Mouse (Mus musculus): ENCODE results near the gene Sez6l. TPM values are rescaled to one million over a fixed set of nuclear protein-coding genes. Genes with fewer than 3 reads are reported as not detected.

Sez6l gene
- total RNA-seq, 2 experiments from 2014 or later = 141 to 148 TPM

- DNase-seq (ENCODE audit: low spot score in 2 of 2) = no peak
These were observed 76.9 kb downstream of the Sez6l start for GRCm38 (mm10) chr5:112499918-112500682.

GRCm38 (mm10) chr5:112498921-112499917 is 77.8 kb downstream of the Sez6l start:
- no peak for DNase-seq (ENCODE audit: low spot score in 2 of 2)

- DNase-seq (ENCODE audit: low spot score in 2 of 2) = no peak
These were observed 80.1 kb downstream of the Sez6l start for GRCm38 (mm10) chr5:112496753-112497369.

- peak; percentile 61 to 78 for DNase-seq (ENCODE audit: low spot score in 2 of 2)
These were observed 83.5 kb downstream of the Sez6l start for GRCm38 (mm10) chr5:112493492-112493891.

- no peak for DNase-seq (ENCODE audit: low spot score in 2 of 2)
These were observed 85.5 kb downstream of the Sez6l start for GRCm38 (mm10) chr5:112491489-112491888.

GRCm38 (mm10) chr5:112488101-112488776 is 88.7 kb downstream of the Sez6l start:
- DNase-seq (ENCODE audit: low spot score in 2 of 2) = no peak

- DNase-seq (ENCODE audit: low spot score in 2 of 2) = no peak
These were observed 89.5 kb downstream of the Sez6l start for GRCm38 (mm10) chr5:112487504-112487903.

- DNase-seq (ENCODE audit: low spot score in 2 of 2) = no peak
These were observed 90.6 kb downstream of the Sez6l start for GRCm38 (mm10) chr5:112486415-112486814.

- no peak for DNase-seq (ENCODE audit: low spot score in 2 of 2)
These were observed 91.9 kb downstream of the Sez6l start for GRCm38 (mm10) chr5:112484924-112485715.

GRCm38 (mm10) chr5:112483030-112483429 is 94.0 kb downstream of the Sez6l start:
- DNase-seq (ENCODE audit: low spot score in 2 of 2) = no peak

- DNase-seq (ENCODE audit: low spot score in 2 of 2) = no peak
These were observed 94.4 kb downstream of the Sez6l start for GRCm38 (mm10) chr5:112482551-112482950.

GRCm38 (mm10) chr5:112481946-112482410 is 95.0 kb downstream of the Sez6l start:
- no peak for DNase-seq (ENCODE audit: low spot score in 2 of 2)

GRCm38 (mm10) chr5:112473453-112473852 is 103.5 kb downstream of the Sez6l start:
- DNase-seq (ENCODE audit: low spot score in 2 of 2) = no peak

- peak; percentile 64 to 66 for DNase-seq (ENCODE audit: low spot score in 2 of 2)
These were observed 106.8 kb downstream of the Sez6l start for GRCm38 (mm10) chr5:112470144-112470543.

- DNase-seq (ENCODE audit: low spot score in 2 of 2) = no peak
These were observed 107.9 kb downstream of the Sez6l start for GRCm38 (mm10) chr5:112468986-112469581.

- no peak for DNase-seq (ENCODE audit: low spot score in 2 of 2)
These were observed 110.7 kb downstream of the Sez6l start for GRCm38 (mm10) chr5:112466331-112466730.

GRCm38 (mm10) chr5:112459903-112460302 is 117.1 kb downstream of the Sez6l start:
- DNase-seq (ENCODE audit: low spot score in 2 of 2) = no peak

GRCm38 (mm10) chr5:112454966-112455555 is 121.9 kb downstream of the Sez6l start:
- no peak for DNase-seq (ENCODE audit: low spot score in 2 of 2)

- DNase-seq (ENCODE audit: low spot score in 2 of 2) = no peak
These were observed 123.9 kb downstream of the Sez6l start for GRCm38 (mm10) chr5:112453088-112453487.
